Mouse (Mus musculus): Measurements from ENCODE around the gene Ptprm. TPM values are rescaled to one million over a fixed set of nuclear protein-coding genes. Genes with fewer than 3 reads are reported as not detected.

Ptprm gene
- total RNA-seq, 2 experiments from 2014 or later: 35.7 to 39.5 TPM

GRCm38 (mm10) chr17:67086811-67087210 lies 267.4 kb downstream of the Ptprm start:
- no peak for DNase-seq (ENCODE audit: low spot score in 2 of 2)

DNA sequence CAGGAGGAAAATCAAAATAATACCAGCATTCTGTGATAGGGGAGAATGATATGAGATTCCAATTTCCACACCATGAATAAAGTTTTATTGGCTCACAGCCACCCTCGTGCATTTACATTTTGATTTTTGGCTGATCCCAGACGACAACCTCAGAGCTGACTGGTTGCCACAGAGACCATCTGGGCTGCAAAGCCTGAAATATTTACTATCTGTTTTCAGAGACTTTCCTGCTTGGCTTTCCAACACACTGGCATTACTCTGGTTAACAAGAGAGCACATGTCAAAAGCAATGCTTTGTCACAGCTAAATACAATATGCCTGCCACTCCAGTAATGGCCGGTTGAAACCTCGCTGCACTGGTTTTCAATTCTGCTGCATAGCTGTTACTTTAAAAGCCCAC lies 269.8 kb downstream of the Ptprm start:
- no peak for DNase-seq (ENCODE audit: low spot score in 2 of 2)

DNA sequence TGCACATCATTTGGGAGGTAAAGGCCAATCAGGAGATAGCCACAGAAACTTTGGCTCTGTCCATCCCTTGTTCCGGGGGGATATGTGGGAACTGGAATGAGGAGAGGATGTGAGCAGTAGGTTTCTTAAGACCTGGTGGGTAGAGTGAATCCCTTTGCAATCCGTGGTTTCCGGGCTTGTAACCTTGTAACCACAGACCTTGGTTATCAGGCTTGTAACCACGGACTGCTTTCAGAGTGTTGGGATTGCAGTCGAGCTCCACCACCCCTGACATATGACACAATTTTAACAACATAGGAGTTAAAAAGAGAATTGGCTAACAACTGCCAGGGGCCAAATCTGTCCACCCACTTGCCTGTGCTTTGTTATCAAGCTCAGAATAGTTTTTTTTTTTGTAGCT lies 270.2 kb downstream of the Ptprm start:
- no peak for DNase-seq (ENCODE audit: low spot score in 2 of 2)

DNA sequence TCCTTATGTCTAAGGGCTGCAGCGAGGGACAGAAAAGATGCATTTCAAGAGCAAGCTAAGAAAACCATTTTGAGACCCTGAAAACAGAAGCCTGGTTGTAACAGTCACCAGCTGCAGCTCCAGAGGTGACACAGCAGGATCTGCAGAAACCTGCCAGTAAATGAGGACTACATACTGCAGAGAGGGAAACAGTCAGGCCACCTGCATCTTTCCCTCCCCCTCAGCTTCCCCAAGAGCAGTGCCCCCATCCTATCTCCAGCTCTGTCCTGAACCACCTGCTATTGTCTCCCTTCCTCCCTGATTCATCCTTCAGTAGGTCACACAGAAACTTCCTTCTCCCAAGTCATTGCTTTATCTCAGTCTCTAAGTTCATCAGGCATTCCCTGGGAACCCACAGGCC lies 274.7 kb downstream of the Ptprm start:
- DNase-seq (ENCODE audit: low spot score in 2 of 2): no peak

DNA sequence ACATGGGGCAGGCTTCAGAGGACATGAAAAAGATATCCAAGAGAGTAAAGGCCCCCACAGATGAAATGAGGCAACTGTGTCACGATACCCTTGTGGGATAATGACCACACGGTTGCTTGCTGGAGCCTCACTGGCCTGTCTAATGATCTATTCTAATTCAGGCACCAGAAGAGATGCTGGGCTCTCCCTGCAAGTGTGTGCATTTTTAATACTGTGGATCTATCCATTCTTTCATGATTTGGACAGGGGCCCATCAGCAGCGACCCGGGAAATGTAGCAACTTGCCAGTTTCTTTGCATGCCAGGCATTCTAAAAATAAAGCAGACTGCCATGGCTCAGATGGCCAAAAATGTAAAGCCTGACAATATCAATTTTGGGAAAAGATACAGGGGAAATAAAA lies 280.7 kb downstream of the Ptprm start:
- no peak for DNase-seq (ENCODE audit: low spot score in 2 of 2)

- DNase-seq (ENCODE audit: low spot score in 2 of 2): no peak
These were observed 281.1 kb downstream of the Ptprm start for GRCm38 (mm10) chr17:67073139-67073538.

DNA sequence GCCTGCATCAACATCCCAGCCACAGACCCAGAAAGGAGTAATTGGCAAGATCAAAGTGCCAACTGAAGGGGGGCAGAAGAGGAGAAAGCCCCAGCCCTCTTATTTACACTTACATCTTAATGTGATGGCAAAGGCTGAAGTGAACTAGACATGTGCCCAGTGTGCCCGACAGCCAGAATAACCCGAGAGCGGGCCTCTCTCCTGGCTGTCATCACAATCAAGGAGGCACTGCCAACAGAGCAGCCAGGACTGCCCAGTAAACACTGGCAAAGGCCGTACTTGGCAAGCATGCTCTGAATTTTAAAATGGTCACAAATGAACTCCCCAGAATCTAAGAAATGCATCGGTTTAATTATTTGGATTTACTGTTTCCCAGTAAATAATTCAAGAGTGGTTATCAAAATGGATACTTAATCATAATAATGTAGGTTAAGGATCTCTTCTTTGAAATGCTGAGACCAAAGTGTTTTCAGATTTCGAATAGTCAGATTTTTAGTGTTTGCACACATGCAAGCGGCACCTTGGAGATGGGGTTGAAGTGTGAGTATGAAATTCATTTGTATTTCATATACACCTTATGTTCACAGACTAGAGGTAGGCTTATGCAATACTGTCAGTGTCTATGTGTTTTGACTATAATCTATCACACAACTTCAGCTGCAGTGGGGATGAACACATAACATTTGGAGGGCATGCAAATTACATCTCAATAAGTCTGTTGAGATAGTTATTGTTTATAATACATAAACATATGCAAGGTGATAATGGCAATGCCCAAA lies 282.8 kb downstream of the Ptprm start:
- no peak for DNase-seq (ENCODE audit: low spot score in 2 of 2)

DNA sequence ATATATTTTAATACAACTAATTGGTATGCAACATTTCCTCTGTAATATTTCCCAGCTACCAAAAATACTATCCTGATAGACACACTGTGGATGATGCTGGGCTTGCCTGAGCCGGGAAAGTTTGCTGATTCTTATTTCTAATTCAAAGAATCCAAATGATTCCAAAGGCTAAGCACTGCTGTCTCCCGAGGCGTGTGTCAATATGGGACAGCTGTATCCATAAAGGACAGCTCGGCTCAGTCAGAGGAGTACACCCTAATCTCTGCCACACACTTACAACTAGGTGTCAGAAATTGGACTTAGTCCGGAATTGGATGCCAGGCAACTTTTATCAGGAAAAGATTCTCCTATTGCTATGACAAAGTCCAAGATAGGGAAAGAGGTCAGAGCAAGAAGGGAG lies 290.6 kb downstream of the Ptprm start:
- DNase-seq (ENCODE audit: low spot score in 2 of 2): no peak

DNA sequence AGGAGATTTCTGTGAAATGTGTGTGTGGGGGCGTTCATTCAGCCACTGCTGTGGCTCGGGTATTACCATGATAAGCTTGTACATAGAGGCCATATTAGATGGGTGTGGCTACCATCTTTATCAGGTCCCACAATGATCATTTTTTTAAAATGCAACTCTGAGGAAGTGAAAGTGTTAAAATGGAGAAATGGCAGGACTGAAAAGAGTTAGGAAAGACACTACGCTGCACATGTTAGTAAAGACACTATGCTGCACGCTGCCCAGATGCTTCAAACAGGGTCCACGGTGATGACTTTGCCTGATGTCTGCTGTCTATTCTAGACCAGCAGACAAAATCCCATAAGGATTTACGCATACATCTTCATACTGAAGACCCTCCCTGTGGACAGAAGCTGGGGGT lies 298.6 kb downstream of the Ptprm start:
- DNase-seq (ENCODE audit: low spot score in 2 of 2): no peak

DNA sequence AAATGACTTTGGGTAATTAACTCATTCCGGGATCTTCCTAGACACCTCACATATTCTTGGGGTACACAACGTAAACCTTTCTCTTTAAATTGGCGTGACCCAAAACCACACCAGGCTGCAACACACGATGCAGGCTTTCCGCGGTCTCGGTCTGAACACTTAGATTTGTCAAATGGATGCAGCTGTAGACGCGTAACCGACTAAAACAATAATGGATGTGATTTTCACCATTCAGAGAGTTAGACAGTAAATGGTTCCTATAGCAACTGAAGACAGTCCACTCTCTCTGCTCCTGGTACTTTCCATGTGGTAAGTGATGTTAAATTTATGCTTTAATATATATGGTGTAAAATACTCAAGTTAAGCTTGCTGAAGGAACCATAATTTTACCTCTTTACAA lies 300.1 kb downstream of the Ptprm start:
- no peak for DNase-seq (ENCODE audit: low spot score in 2 of 2)

DNA sequence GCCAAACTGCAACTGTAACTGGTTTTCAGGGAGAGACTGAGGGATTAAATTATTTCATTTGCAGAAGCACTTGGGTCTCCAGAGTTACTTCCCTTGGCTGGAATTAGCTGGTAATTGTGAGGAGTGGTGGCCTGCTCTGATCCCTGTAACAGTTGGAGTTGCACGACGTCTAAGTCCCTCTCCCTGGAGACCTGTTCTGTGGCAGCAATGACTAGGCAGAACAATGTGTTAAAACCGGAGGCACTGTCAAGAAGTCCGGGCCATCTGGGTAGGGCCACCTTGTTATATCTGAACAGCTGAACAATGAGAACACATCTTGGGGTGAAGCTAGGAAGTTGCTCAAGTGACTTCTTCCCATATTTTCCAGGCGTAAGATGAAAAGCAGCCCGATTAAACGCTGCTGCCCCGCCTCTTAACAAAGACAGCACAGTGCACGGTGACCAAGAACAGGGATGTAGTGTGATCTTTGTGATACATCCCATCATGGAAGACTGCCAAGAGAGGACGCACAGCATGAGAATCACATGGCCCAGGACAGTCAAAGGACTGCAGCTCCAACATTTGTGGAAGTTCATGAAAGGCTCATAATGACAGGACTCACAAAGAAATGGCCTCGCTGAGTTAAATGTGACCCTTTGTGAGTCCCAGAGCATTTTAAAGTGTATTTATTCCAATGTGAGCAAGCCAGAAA lies 301.5 kb downstream of the Ptprm start:
- no peak for DNase-seq (ENCODE audit: low spot score in 2 of 2)

- DNase-seq (ENCODE audit: low spot score in 2 of 2): no peak
These were observed 306.6 kb downstream of the Ptprm start for GRCm38 (mm10) chr17:67047697-67048096.

DNA sequence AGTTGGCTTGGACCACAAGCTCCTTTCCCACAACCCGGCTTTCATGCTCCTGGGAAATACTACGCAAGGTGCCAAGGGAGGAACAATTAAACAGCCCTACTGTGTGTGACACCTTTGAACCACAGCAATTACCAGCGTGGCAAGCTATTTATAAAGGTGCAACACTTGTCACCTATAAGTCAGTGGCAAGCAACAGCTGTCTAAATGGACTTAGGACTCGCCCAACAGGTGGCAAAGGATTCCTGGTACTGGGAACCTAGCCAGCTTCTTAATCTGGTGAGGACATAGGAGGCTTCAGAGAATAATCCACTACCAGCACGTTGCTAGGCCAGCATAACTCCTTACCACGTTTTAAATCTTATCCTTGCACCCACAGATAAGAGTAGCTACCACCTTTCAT lies 315.7 kb downstream of the Ptprm start:
- DNase-seq (ENCODE audit: low spot score in 2 of 2): no peak

DNA sequence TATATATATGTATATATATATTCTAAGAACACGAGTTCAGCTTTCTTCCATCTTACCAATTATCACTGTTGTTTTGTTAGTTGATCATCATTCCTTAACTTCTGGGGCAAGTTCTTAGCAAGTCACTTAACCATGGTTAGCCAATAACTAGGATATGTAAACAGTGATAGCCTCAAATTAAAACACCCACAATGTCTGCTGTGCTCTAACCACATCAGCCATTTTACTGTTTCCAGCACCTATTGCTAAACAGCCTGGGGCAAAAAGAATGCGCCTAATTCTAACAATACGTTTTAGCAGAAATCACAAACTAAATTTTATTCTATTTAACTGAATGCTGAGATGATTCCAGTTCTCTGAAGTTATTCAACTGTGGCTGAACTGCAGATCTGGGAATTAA lies 320.7 kb downstream of the Ptprm start:
- no peak for DNase-seq (ENCODE audit: low spot score in 2 of 2)

GRCm38 (mm10) chr17:67032021-67032420 lies 322.2 kb downstream of the Ptprm start:
- DNase-seq (ENCODE audit: low spot score in 2 of 2): no peak

DNA sequence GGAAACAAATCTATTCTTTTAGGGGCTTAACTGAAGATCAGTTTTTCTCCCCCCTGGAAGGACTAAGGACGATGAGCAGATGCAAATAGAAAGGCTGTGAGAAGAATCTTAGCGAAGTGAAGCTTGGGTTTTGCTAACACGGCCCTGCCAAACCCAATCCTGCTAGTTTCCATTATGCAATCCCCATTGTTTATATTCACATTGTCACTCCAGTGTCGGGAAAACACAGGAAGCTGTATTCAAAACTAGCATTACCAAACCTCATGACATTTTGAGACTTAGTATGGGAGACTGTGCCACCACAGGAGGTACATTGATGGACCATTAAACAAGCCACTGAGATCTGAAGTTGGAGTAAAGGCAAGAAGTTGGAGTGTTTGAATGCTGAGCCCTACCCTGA lies 322.9 kb downstream of the Ptprm start:
- no peak for DNase-seq (ENCODE audit: low spot score in 2 of 2)

- no peak for DNase-seq (ENCODE audit: low spot score in 2 of 2)
These were observed 327.0 kb downstream of the Ptprm start for GRCm38 (mm10) chr17:67027274-67027673.

DNA sequence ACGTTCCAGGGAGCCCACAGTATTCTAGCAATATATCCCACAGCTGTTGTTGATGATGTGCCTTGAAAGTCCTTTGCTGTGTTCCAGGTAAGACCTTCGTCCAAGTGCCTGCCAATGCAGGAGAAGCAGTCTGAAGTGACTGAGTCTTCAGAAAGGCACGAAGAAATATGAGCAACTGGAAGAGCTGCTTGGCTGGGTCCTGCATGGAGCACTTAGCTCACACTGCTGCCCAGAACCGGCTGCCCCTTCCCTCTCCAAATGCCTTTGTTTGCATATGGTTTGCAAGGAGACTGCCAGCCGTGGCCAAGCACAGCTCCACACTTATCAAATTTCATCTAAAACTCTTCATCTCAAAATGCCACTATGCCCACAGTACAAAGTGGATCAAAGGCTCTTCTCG lies 337.8 kb downstream of the Ptprm start:
- no peak for DNase-seq (ENCODE audit: low spot score in 2 of 2)

DNA sequence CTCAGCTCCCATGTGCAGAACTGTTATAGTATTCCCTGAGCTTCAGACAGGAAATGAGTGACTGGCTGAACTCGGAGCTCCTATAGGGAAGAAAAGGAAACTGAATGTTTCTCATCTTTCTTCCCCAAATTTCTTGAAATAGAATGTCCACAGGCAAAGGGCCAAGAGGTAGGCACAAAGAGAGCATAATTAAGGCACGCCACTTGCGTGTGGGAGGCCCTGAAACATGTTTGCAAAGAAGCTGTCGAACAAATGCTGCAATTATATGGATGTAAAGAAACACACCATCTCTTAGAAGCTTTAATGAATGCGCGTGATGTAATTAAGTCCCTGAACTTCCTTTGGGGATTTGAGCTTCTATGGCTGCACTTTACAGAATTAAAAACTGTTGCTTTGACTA lies 341.0 kb downstream of the Ptprm start:
- peak; percentile 54 to 60 for DNase-seq (ENCODE audit: low spot score in 2 of 2)

DNA sequence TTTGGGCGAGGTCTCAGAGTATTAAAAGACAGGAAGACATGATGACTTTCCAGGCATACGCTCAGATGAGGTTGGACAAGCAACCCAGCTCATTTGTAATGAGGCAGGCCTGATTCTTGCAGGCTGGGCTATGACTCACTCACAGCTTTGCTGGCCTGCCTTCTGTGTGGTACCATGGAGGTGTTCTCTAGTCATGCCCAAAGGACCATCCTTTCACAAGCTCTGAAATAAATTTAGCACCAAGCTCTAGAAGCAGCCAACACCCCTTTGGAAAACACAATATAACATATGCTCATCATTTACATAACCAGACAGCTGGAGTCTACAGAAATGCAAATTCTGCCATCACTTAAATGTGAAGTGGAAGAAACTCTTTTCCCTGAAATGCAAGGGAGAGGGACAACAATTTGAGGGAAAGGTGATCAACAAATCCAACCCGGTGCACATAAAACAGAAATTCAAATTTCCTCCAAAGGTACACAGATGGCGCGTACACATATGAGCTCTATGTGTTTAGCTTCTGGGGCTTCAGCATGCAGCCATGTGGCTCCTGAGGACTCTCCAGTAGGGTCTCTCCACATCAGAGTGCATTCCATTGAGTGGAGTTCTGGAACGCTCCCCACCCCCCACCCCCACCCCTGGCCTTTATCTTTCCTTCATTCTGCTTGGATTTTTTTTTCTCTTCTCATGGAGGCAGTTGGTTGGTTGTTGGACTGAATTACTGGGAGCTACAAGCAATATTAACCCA lies 342.2 kb downstream of the Ptprm start:
- DNase-seq (ENCODE audit: low spot score in 2 of 2): peak; percentile 56 to 75

GRCm38 (mm10) chr17:67010136-67010535 lies 344.1 kb downstream of the Ptprm start:
- DNase-seq (ENCODE audit: low spot score in 2 of 2): no peak

DNA sequence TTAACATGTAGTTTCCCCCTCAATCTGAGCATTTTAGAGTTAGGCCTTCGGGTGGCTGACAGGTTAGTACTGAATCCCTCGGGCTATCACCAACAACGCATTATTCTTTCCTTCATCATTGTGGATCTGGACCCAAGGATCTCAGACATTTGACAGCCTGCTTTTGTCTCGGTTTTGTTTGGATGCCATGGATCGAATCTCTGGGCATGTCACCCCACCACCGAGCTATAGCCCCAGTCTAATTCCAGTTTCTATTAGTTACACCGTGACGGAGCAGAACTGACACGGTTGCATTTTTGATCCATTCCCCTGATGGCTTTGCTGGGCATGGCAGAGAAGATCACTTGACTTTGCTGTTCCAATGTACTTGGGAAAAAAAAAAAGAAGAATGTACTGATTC lies 346.1 kb downstream of the Ptprm start:
- DNase-seq (ENCODE audit: low spot score in 2 of 2): no peak
